Mouse (Mus musculus): ENCODE data around the gene L3mbtl3.

The L3mbtl3 gene

GRCm38 (mm10) chr10:26239090-26239489 lies 136.7 kb downstream of the L3mbtl3 start:
- DNase-seq (ENCODE audit: low spot score): no peak

- DNase-seq (ENCODE audit: low spot score): no peak
Observed at GRCm38 (mm10) chr10:26238559-26238958, 137.2 kb downstream of the L3mbtl3 start.

DNA sequence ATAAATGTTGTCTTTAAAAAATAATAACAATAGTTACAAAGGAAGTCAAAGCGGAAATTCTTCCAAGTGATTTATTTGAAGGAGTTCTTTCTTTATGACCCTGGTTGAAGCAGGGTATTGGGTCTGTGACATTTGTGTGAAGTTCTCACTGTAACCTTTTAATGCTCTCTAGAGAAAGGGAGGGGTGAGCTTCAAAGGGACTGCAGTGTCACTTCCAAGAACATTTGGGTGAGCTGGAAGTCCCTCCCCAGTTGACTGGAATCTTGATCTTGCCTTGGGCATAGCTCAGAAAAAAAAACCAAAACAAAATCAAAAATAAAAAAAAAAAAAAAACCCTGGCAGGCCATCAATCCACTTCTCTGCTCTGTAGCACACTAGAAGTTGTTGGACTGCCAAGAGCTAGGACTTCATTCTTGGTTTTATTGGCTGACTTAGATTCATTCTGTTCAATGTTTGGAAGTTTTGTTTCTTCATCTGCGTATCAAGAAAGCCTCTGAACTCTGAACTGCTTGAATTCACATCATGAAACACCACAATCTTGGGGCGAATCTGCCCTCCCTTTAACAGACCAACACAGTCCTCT lies 143.6 kb downstream of the L3mbtl3 start:
- no peak for DNase-seq (ENCODE audit: low spot score)

GRCm38 (mm10) chr10:26229488-26229887 lies 146.3 kb downstream of the L3mbtl3 start, which contains the start of gene Samd3:
Gene Samd3 (plus strand): TSS chr10:26229707.
- DNase-seq (ENCODE audit: low spot score): no peak

DNA sequence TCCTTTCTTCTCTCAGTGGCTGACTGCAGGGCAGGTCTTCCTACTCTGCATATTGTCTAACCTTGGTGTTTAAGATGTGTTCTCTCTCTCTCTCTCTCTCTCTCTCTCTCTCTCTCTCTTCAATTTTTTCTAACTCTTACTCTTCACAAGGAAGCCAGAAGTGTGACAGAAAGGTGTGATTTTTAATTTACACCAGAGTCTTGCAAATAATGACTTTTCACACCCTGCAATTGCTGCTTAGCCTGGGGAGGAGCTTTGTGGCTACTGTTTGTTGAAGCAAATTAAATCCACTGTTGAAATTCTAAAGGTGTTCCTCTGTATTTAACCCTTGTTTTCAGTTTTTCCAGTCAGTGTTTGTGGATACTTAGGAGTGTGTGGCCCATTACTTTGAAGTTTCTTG lies 147.6 kb downstream of the L3mbtl3 start:
- no peak for DNase-seq (ENCODE audit: low spot score)

GRCm38 (mm10) chr10:26226734-26227133 lies 149.0 kb downstream of the L3mbtl3 start:
- DNase-seq (ENCODE audit: low spot score): no peak

DNA sequence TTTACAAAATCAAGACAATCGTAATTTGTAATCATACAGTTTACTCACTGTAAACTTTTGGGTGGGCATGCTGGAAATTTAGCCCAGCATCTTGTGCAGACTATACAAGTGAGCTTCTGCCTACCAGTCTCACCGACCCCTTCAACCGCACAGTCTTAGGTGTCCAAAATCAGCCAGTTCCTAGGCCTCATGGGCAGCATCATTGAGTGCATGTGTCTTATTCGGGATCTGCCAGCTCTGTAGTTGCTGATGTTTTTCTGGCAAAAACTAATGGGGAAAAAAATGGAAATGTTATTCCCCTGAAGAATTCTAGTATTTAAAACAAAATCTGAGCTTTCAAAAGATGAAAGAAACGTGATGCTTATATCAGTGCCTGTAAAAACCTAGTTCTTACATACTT lies 149.5 kb downstream of the L3mbtl3 start:
- no peak for DNase-seq (ENCODE audit: low spot score)

Data from layer of hippocampus, adult 11-12 months (tissue).